Mouse (Mus musculus): ENCODE measurements around the gene A430005L14Rik. TPM values are rescaled to one million over a fixed set of nuclear protein-coding genes. Genes with fewer than 3 reads are reported as not detected.

A430005L14Rik gene
- polyA plus RNA-seq, 1 experiment = 37.5 TPM

- no peak overlapping the region for H3K27ac ChIP-seq (ENCODE audit: insufficient read depth, low read length)
- no peak overlapping the region for H3K4me3 ChIP-seq (ENCODE audit: insufficient read depth, low read length)
- TF ChIP-seq CTCF (IDR thresholded peaks at IDR 0.05; ENCODE audit: extremely low read depth, insufficient read depth, low read length) (peak; percentile 93), POLR2A (IDR thresholded peaks at IDR 0.05; ENCODE audit: extremely low read depth, insufficient read depth, low read length) (no peak)
- H3K4me1 ChIP-seq (ENCODE audit: control insufficient read depth, insufficient read depth, low read length) = no peaks in the 10 kb centered on the region
These were observed 13.8 kb upstream of the A430005L14Rik start for GRCm38 (mm10) chr4:153943243-153943642.

GRCm38 (mm10) chr4:153944261-153944660 is 12.8 kb upstream of the A430005L14Rik start:
- no peaks in the 10 kb centered on the region for H3K4me1 ChIP-seq (ENCODE audit: control insufficient read depth, insufficient read depth, low read length)
- H3K27ac ChIP-seq (ENCODE audit: insufficient read depth, low read length) = no peak overlapping the region
- no peak overlapping the region for H3K4me3 ChIP-seq (ENCODE audit: insufficient read depth, low read length)
- TF ChIP-seq POLR2A (IDR thresholded peaks at IDR 0.05; ENCODE audit: extremely low read depth, insufficient read depth, low read length) (no peak), CTCF (IDR thresholded peaks at IDR 0.05; ENCODE audit: extremely low read depth, insufficient read depth, low read length) (no peak)

GRCm38 (mm10) chr4:153945741-153946140 is 11.3 kb upstream of the A430005L14Rik start:
- H3K4me3 ChIP-seq (ENCODE audit: insufficient read depth, low read length) = no peak overlapping the region
- no peak for TF ChIP-seq POLR2A (IDR thresholded peaks at IDR 0.05; ENCODE audit: extremely low read depth, insufficient read depth, low read length)
- H3K27ac ChIP-seq (ENCODE audit: insufficient read depth, low read length) = no peak overlapping the region
- no peaks in the 10 kb centered on the region for H3K4me1 ChIP-seq (ENCODE audit: control insufficient read depth, insufficient read depth, low read length)

- TF ChIP-seq POLR2A (IDR thresholded peaks at IDR 0.05; ENCODE audit: extremely low read depth, insufficient read depth, low read length) = no peak
- no peak for TF ChIP-seq CTCF (IDR thresholded peaks at IDR 0.05; ENCODE audit: extremely low read depth, insufficient read depth, low read length)
- Histone ChIP-seq H3K27ac (ENCODE audit: insufficient read depth, low read length) (no peak overlapping the region), H3K4me1 (ENCODE audit: control insufficient read depth, insufficient read depth, low read length) (no peaks in the 10 kb centered on the region), H3K4me3 (ENCODE audit: insufficient read depth, low read length) (no peak overlapping the region)
These were observed 6.7 kb upstream of the A430005L14Rik start for GRCm38 (mm10) chr4:153950372-153950771.

- H3K4me1 ChIP-seq (ENCODE audit: control insufficient read depth, insufficient read depth, low read length) = no peaks in the 10 kb centered on the region
- H3K27ac ChIP-seq (ENCODE audit: insufficient read depth, low read length) = no peak overlapping the region
- no peak overlapping the region for H3K4me3 ChIP-seq (ENCODE audit: insufficient read depth, low read length)
- TF ChIP-seq POLR2A (IDR thresholded peaks at IDR 0.05; ENCODE audit: extremely low read depth, insufficient read depth, low read length) (no peak), CTCF (IDR thresholded peaks at IDR 0.05; ENCODE audit: extremely low read depth, insufficient read depth, low read length) (no peak)
These were observed 5.9 kb upstream of the A430005L14Rik start for GRCm38 (mm10) chr4:153951150-153951549.

- TF ChIP-seq POLR2A (IDR thresholded peaks at IDR 0.05; ENCODE audit: extremely low read depth, insufficient read depth, low read length) (no peak), CTCF (IDR thresholded peaks at IDR 0.05; ENCODE audit: extremely low read depth, insufficient read depth, low read length) (no peak)
- no peaks in the 10 kb centered on the region for H3K4me1 ChIP-seq (ENCODE audit: control insufficient read depth, insufficient read depth, low read length)
- H3K27ac ChIP-seq (ENCODE audit: insufficient read depth, low read length) = no peak overlapping the region
- no peak overlapping the region for H3K4me3 ChIP-seq (ENCODE audit: insufficient read depth, low read length)
These were observed 5.3 kb upstream of the A430005L14Rik start for GRCm38 (mm10) chr4:153951692-153952091.

- no peak overlapping the region for H3K27ac ChIP-seq (ENCODE audit: insufficient read depth, low read length)
- H3K4me1 ChIP-seq (ENCODE audit: control insufficient read depth, insufficient read depth, low read length) = no peaks in the 10 kb centered on the region
- TF ChIP-seq CTCF (IDR thresholded peaks at IDR 0.05; ENCODE audit: extremely low read depth, insufficient read depth, low read length) = no peak
- TF ChIP-seq POLR2A (IDR thresholded peaks at IDR 0.05; ENCODE audit: extremely low read depth, insufficient read depth, low read length) = no peak
- no peak overlapping the region for H3K4me3 ChIP-seq (ENCODE audit: insufficient read depth, low read length)
These were observed 1.4 kb upstream of the A430005L14Rik start for GRCm38 (mm10) chr4:153955651-153956050.

GRCm38 (mm10) chr4:153957444-153958250 is 610 bp downstream of the A430005L14Rik start:
- Histone ChIP-seq H3K27ac (ENCODE audit: insufficient read depth, low read length) (no peak overlapping the region), H3K4me3 (ENCODE audit: insufficient read depth, low read length) (peak overlapping the region; percentile 64), H3K4me1 (ENCODE audit: control insufficient read depth, insufficient read depth, low read length) (no peaks in the 10 kb centered on the region)
- TF ChIP-seq CTCF (IDR thresholded peaks at IDR 0.05; ENCODE audit: extremely low read depth, insufficient read depth, low read length) = no peak
- TF ChIP-seq POLR2A (IDR thresholded peaks at IDR 0.05; ENCODE audit: extremely low read depth, insufficient read depth, low read length) = no peak

- Histone ChIP-seq H3K27ac (ENCODE audit: insufficient read depth, low read length) (no peak overlapping the region), H3K4me1 (ENCODE audit: control insufficient read depth, insufficient read depth, low read length) (no peaks in the 10 kb centered on the region), H3K4me3 (ENCODE audit: insufficient read depth, low read length) (no peak overlapping the region)
- TF ChIP-seq POLR2A (IDR thresholded peaks at IDR 0.05; ENCODE audit: extremely low read depth, insufficient read depth, low read length) (no peak), CTCF (IDR thresholded peaks at IDR 0.05; ENCODE audit: extremely low read depth, insufficient read depth, low read length) (no peak)
These were observed 5.6 kb downstream of the A430005L14Rik start for GRCm38 (mm10) chr4:153962631-153963030.

GRCm38 (mm10) chr4:153966651-153967050 is 9.6 kb downstream of the A430005L14Rik start:
- H3K4me3 ChIP-seq (ENCODE audit: insufficient read depth, low read length) = no peak overlapping the region
- TF ChIP-seq CTCF (IDR thresholded peaks at IDR 0.05; ENCODE audit: extremely low read depth, insufficient read depth, low read length) (no peak), POLR2A (IDR thresholded peaks at IDR 0.05; ENCODE audit: extremely low read depth, insufficient read depth, low read length) (no peak)
- H3K27ac ChIP-seq (ENCODE audit: insufficient read depth, low read length) = no peak overlapping the region
- H3K4me1 ChIP-seq (ENCODE audit: control insufficient read depth, insufficient read depth, low read length) = no peaks in the 10 kb centered on the region
